Mouse (Mus musculus) MEL (cell line): Measurements from ENCODE around the gene Oca2. TPM values are rescaled to one million over a fixed set of nuclear protein-coding genes. Genes with fewer than 3 reads are reported as not detected.

Experiments
- DNase-seq: peaks from one replicate; pipeline ENCODE4 v3.0.0; 2011; ENCODE audit warnings: low read depth, low spot score
- H3K27ac ChIP-seq: 2 replicates; pipeline ENCODE4 v1.5.1; 2012; ENCODE audit warnings: low read depth, mild to moderate bottlenecking, control low read depth, low read length, moderate library complexity; ENCODE audit not compliant: control insufficient read depth
- H3K27me3 ChIP-seq, 2 experiments: fragments of 150-350 bp in 1 of 2; sonication (generic) in 1 of 2; 2 replicates each; pipeline ENCODE4 v1.6.1; 2012; ENCODE audit warnings: low read length in 2 of 2, mild to moderate bottlenecking in 2 of 2, improper control_type of control experiment in 1 of 2, moderate library complexity in 1 of 2; ENCODE audit not compliant: insufficient read depth in 2 of 2, control insufficient read depth in 1 of 2
- H3K36me3 ChIP-seq, 2 experiments: 2 replicates each; pipeline ENCODE4 v1.6.1; 2012 to 2014; ENCODE audit warnings: low read length in 2 of 2, improper control_type of control experiment in 1 of 2, inconsistent platforms in 1 of 2, mild to moderate bottlenecking in 1 of 2; ENCODE audit not compliant: insufficient read depth in 2 of 2, control insufficient read depth in 1 of 2
- H3K4me1 ChIP-seq, 2 experiments: fragments of 150-350 bp in 1 of 2; sonication (generic) in 1 of 2; 2 replicates each; pipeline ENCODE4 v1.6.1; 2012; ENCODE audit warnings: low read length in 2 of 2, improper control_type of control experiment in 1 of 2, mild to moderate bottlenecking in 1 of 2; ENCODE audit not compliant: insufficient read depth in 2 of 2, control insufficient read depth in 1 of 2
- H3K4me3 ChIP-seq, 2 experiments: fragments of 150-350 bp in 1 of 2; sonication (generic) in 1 of 2; 2 replicates each; pipeline ENCODE4 v1.5.1; 2012; ENCODE audit warnings: low read depth in 2 of 2, low read length in 2 of 2, mild to moderate bottlenecking in 2 of 2, moderate library complexity in 2 of 2, control low read depth in 1 of 2, improper control_type of control experiment in 1 of 2; ENCODE audit not compliant: control insufficient read depth in 1 of 2, insufficient read depth in 1 of 2
- H3K79me2 ChIP-seq: 2 replicates; pipeline ENCODE4 v1.6.1; 2012; ENCODE audit warnings: mild to moderate bottlenecking, low read length, moderate library complexity; ENCODE audit not compliant: control insufficient read depth, poor library complexity, insufficient read depth
- H3K9ac ChIP-seq: 2 replicates; pipeline ENCODE4 v1.6.1; 2012; ENCODE audit warnings: low read depth, mild to moderate bottlenecking, control low read depth, low read length, moderate library complexity; ENCODE audit not compliant: control insufficient read depth, poor library complexity, severe bottlenecking
- H3K9me3 ChIP-seq: fragments of 150-350 bp; sonication (generic); replicated peaks from 2 replicates; pipeline ENCODE4 v1.6.1; 2012; ENCODE audit warnings: mild to moderate bottlenecking, low read length, improper control_type of control experiment, moderate library complexity; ENCODE audit not compliant: insufficient read depth
- BHLHE40 ChIP-seq: IDR thresholded peaks from 2 replicates; pipeline ENCODE4 v1.6.1; 2012; ENCODE audit warnings: low read depth, mild to moderate bottlenecking, inconsistent platforms, low read length, improper control_type of control experiment, borderline replicate concordance
- CTCF ChIP-seq, 3 experiments: IDR thresholded peaks in 2 of 3; conservative IDR thresholded peaks in 1 of 3; 2 replicates each; pipeline ENCODE4 v1.5.1; 2011 to 2012; ENCODE audit warnings: low read length in 3 of 3, low read depth in 2 of 3, mild to moderate bottlenecking in 2 of 3, improper control_type of control experiment in 1 of 3, inconsistent platforms in 1 of 3, mixed read lengths in 1 of 3, moderate library complexity in 1 of 3; ENCODE audit not compliant: control insufficient read depth in 1 of 3, insufficient read depth in 1 of 3, poor library complexity in 1 of 3, severe bottlenecking in 1 of 3
- EP300 ChIP-seq, 2 experiments: IDR thresholded peaks; 2 replicates each; pipeline ENCODE4 v1.6.1; 2011; ENCODE audit warnings: improper control_type of control experiment in 2 of 2, low read length in 2 of 2, low read depth in 1 of 2, mild to moderate bottlenecking in 1 of 2
- MAFK ChIP-seq: IDR thresholded peaks from 2 replicates; pipeline ENCODE4 v1.6.1; 2011; ENCODE audit warnings: low read depth, mild to moderate bottlenecking, low read length, improper control_type of control experiment, borderline replicate concordance
- MEF2A ChIP-seq: IDR thresholded peaks from 2 replicates; pipeline ENCODE4 v1.6.1; 2014; ENCODE audit warnings: low read depth, mild to moderate bottlenecking, inconsistent platforms, low read length, improper control_type of control experiment; ENCODE audit not compliant: poor library complexity, insufficient replicate concordance, severe bottlenecking; ENCODE audit errors: extremely low read depth
- MYB ChIP-seq: IDR thresholded peaks from 2 replicates; pipeline ENCODE4 v1.6.1; 2011; ENCODE audit warnings: mild to moderate bottlenecking, low read depth, low read length, improper control_type of control experiment
- MYC ChIP-seq: IDR thresholded peaks from 2 replicates; pipeline ENCODE4 v1.6.1; 2011; ENCODE audit warnings: low read depth, mild to moderate bottlenecking, low read length, improper control_type of control experiment, moderate library complexity
- NELFE ChIP-seq: IDR thresholded peaks from 2 replicates; pipeline ENCODE4 v1.6.1; 2011; ENCODE audit warnings: low read depth, low read length, improper control_type of control experiment
- RAD21 ChIP-seq: IDR thresholded peaks from 2 replicates; pipeline ENCODE4 v1.6.1; 2011; ENCODE audit warnings: mild to moderate bottlenecking, low read depth, low read length, improper control_type of control experiment
- RCOR1 ChIP-seq: IDR thresholded peaks from 2 replicates; pipeline ENCODE4 v1.6.1; 2012; ENCODE audit warnings: low read depth, mild to moderate bottlenecking, inconsistent platforms, low read length, improper control_type of control experiment
- SMC3 ChIP-seq: IDR thresholded peaks from 2 replicates; pipeline ENCODE4 v1.6.1; 2011; ENCODE audit warnings: low read depth, low read length, improper control_type of control experiment
- TAL1 ChIP-seq: IDR thresholded peaks from 2 replicates; pipeline ENCODE4 v1.6.1; 2012; ENCODE audit warnings: mild to moderate bottlenecking, inconsistent platforms, low read length, moderate library complexity, mixed read lengths
- TCF12 ChIP-seq: IDR thresholded peaks from 2 replicates; pipeline ENCODE4 v1.6.1; 2014; ENCODE audit warnings: low read depth, mild to moderate bottlenecking, inconsistent platforms, low read length, improper control_type of control experiment, moderate library complexity
- UBTF ChIP-seq: IDR thresholded peaks from 2 replicates; pipeline ENCODE4 v1.6.1; 2012; ENCODE audit warnings: low read depth, mild to moderate bottlenecking, inconsistent platforms, low read length, improper control_type of control experiment, moderate library complexity, borderline replicate concordance; ENCODE audit not compliant: insufficient read depth
- USF2 ChIP-seq, 2 experiments: IDR thresholded peaks; 2 replicates each; pipeline ENCODE4 v1.6.1; 2011 to 2012; ENCODE audit warnings: improper control_type of control experiment in 2 of 2, low read length in 2 of 2, borderline replicate concordance in 1 of 2, inconsistent platforms in 1 of 2, low read depth in 1 of 2, mild to moderate bottlenecking in 1 of 2; ENCODE audit not compliant: insufficient read depth in 1 of 2
- polyA plus RNA-seq, 2 experiments: library from polyadenylated mRNA; stranded (reverse) in 1 of 2; unstranded in 1 of 2; fragments of >175 nt in 1 of 2; fragments of >200 nt in 1 of 2; gene quantifications; 2 replicates each; pipeline versions ENCODE4 v1.2.1 to v1.2.4; 2012; ENCODE audit warnings: low replicate concordance in 2 of 2, low read depth in 1 of 2; ENCODE audit not compliant: insufficient read length in 2 of 2, insufficient read depth in 1 of 2, missing spikeins in 1 of 2
- total RNA-seq: library from RNA; depleted of rRNA; stranded (reverse); fragments of 300-350 nt; gene quantifications from 2 replicates; pipeline ENCODE4 v1.2.3, GENCODE M21; 2012

The Oca2 gene
- total and polyA plus RNA-seq, 3 experiments, result not detected

DNA sequence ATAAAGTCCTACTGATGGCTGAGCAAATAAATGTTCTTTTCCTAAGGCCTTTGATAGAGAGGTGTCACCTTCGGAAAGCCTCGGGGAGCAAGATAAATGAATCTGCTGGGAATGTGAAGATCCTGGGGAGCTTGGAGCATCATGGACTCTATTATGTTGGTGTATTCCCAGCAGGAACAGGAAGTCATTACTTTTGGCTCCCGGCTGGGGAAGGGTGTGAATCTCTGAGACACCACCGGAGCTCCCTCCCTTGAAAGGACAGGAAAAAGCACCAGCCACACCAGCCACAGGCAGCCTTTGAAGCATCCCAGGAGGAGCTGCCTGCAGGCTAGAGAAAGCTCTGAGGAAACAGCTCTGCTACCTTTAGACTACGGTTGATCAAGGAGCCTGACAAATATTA is 280.2 kb downstream of the Oca2 start:
- H3K4me1 ChIP-seq, result no peaks in the 10 kb centered on the region
- H3K27ac ChIP-seq, result no peak overlapping the region
- no peaks in the 10 kb centered on the region for H3K36me3 ChIP-seq
- H3K9me3 ChIP-seq, result no peaks in the 10 kb centered on the region
- TF ChIP-seq BHLHE40, result no peak
- TF ChIP-seq, all 39 proteins: peak for 0
- H3K9ac ChIP-seq, result no peak overlapping the region
- H3K27me3 ChIP-seq, result no peaks in the 10 kb centered on the region
- DNase-seq, result no peak
- no peaks in the 10 kb centered on the region for H3K79me2 ChIP-seq
- no peak overlapping the region for H3K4me3 ChIP-seq

GRCm38 (mm10) chr7:56534856-56535255 is 295.3 kb downstream of the Oca2 start:
- no peaks in the 10 kb centered on the region for H3K27me3 ChIP-seq
- H3K27ac ChIP-seq, result no peak overlapping the region
- TF ChIP-seq MEF2A (no peak), UBTF (no peak), RCOR1 (no peak), TCF12 (no peak), BHLHE40 (no peak), RAD21 (no peak), EP300 (IDR thresholded peaks at IDR 0.05; ENCODE audit: low read depth in 1 of 2, low read length in 2 of 2) (no peak), NELFE (no peak), MYC (no peak), CTCF (IDR thresholded peaks at IDR 0.05 in 2 of 3, conservative IDR thresholded peaks at IDR 0.05 in 1 of 3; ENCODE audit: control insufficient read depth in 1 of 3, insufficient read depth in 1 of 3, low read depth in 2 of 3, low read length in 3 of 3, poor library complexity in 1 of 3, severe bottlenecking in 1 of 3) (no peak), MYB (no peak), TAL1 (no peak), USF2 (IDR thresholded peaks at IDR 0.05; ENCODE audit: borderline replicate concordance in 1 of 2, insufficient read depth in 1 of 2, low read depth in 1 of 2, low read length in 2 of 2) (no peak), SMC3 (no peak), MAFK (no peak)
- H3K36me3 ChIP-seq, result no peaks in the 10 kb centered on the region
- H3K79me2 ChIP-seq, result no peaks in the 10 kb centered on the region
- DNase-seq, result no peak
- H3K4me3 ChIP-seq, result no peak overlapping the region
- H3K4me1 ChIP-seq, result no peaks in the 10 kb centered on the region
- H3K9me3 ChIP-seq, result no peaks in the 10 kb centered on the region
- no peak overlapping the region for H3K9ac ChIP-seq
